Mouse (Mus musculus) embryonic facial prominence, embryonic 11.5 days (tissue): ENCODE results near the gene Bco2. TPM values are rescaled to one million over a fixed set of nuclear protein-coding genes. Genes with fewer than 3 reads are reported as not detected.

Experiments
- ATAC-seq: fragments of 200-750 bp; cut with Nextera tagmentation; replicated peaks from 2 replicates; pipeline ENCODE4 v1.8.0; 2017; ENCODE audit warnings: low read depth; ENCODE audit not compliant: insufficient number of reproducible peaks, low FRiP score, low TSS enrichment
- DNase-seq: peaks from one replicate; pipeline ENCODE4 v3.0.0-alpha.2; 2015; ENCODE audit warnings: low spot score
- H3K27ac ChIP-seq: fragments of 300-500 bp; sonication (generic); replicated peaks from 2 replicates; pipeline ENCODE4 v1.5.1; 2014; ENCODE audit warnings: mild to moderate bottlenecking, low read depth, low read length, control low read depth
- H3K27me3 ChIP-seq: fragments of 300-500 bp; sonication (generic); 2 replicates; pipeline ENCODE4 v1.6.1; 2014; ENCODE audit warnings: mild to moderate bottlenecking, low read length, moderate library complexity, mixed read lengths; ENCODE audit not compliant: control insufficient read depth, insufficient read depth
- H3K36me3 ChIP-seq: fragments of 300-500 bp; sonication (generic); replicated peaks from 2 replicates; pipeline ENCODE4 v1.6.1; 2014; ENCODE audit warnings: low read depth, mild to moderate bottlenecking, low read length, moderate library complexity, mixed read lengths; ENCODE audit not compliant: control insufficient read depth, insufficient read depth
- H3K4me1 ChIP-seq: fragments of 300-500 bp; sonication (generic); 2 replicates; pipeline ENCODE4 v1.6.1; 2014; ENCODE audit warnings: low read length, mixed read lengths; ENCODE audit not compliant: control insufficient read depth, insufficient read depth
- H3K4me2 ChIP-seq: fragments of 300-500 bp; sonication (generic); 2 replicates; pipeline ENCODE4 v1.6.1; 2014; ENCODE audit warnings: low read depth, mild to moderate bottlenecking, control low read depth, low read length, moderate library complexity
- H3K4me3 ChIP-seq: fragments of 300-500 bp; sonication (generic); 2 replicates; pipeline ENCODE4 v1.5.1; 2014; ENCODE audit warnings: low read depth, low read length, control low read depth
- H3K9ac ChIP-seq: fragments of 300-500 bp; sonication (generic); replicated peaks from 2 replicates; pipeline ENCODE4 v1.6.1; 2014; ENCODE audit warnings: mild to moderate bottlenecking, control low read depth, low read length
- H3K9me3 ChIP-seq: fragments of 300-500 bp; sonication (generic); replicated peaks from 2 replicates; pipeline ENCODE4 v1.6.1; 2016; ENCODE audit warnings: mild to moderate bottlenecking, low read length, inconsistent platforms, mixed read lengths; ENCODE audit not compliant: control insufficient read depth
- WGBS: fragments of 180-500 bp; shearing (Covaris S2); extraction: QIAGEN DNeasy Blood & Tissue Kit; methylation state at CpG from one replicate; pipeline ENCODE4 v1.1.7; 2014; 5-methylcytosine and 5-hydroxymethylcytosine counted together
- polyA plus RNA-seq: library from polyadenylated mRNA; unstranded; fragments of >200 nt; fragmentation: Nextera tagmentation; extraction: Ambion mirVana; gene quantifications from 2 replicates; pipeline ENCODE4 v1.2.1, GENCODE M21; 2014

Bco2 gene
- polyA plus RNA-seq, 1 experiment from 2014 or later: 0.13 TPM

- 78% methylated on average over 12 of the region's 12 CpGs for WGBS
- no peak overlapping the region for H3K4me3 ChIP-seq
- no peaks in the 10 kb centered on the region for H3K4me1 ChIP-seq
- peaks cover 9% of the 10 kb centered on the region for H3K36me3 ChIP-seq
- H3K9me3 ChIP-seq: no peaks in the 10 kb centered on the region
- no peaks in the 10 kb centered on the region for H3K27me3 ChIP-seq
- no peak overlapping the region for H3K27ac ChIP-seq
- ATAC-seq (no peak), DNase-seq (no peak)
- no peak overlapping the region for H3K9ac ChIP-seq
- no peak overlapping the region for H3K4me2 ChIP-seq
Observed at GRCm38 (mm10) chr9:50594794-50595417, 39.9 kb upstream of the Bco2 start.

- Histone ChIP-seq H3K4me2 (no peak overlapping the region), H3K9me3 (no peaks in the 10 kb centered on the region), H3K4me1 (no peaks in the 10 kb centered on the region), H3K4me3 (no peak overlapping the region), H3K27ac (no peak overlapping the region), H3K36me3 (peaks cover 6% of the 10 kb centered on the region), H3K9ac (no peak overlapping the region), H3K27me3 (no peaks in the 10 kb centered on the region)
- ATAC-seq (no peak), DNase-seq (peak; percentile 38)
- 70% methylated on average over 3 of the region's 3 CpGs for WGBS
Observed at GRCm38 (mm10) chr9:50593544-50593943, 38.6 kb upstream of the Bco2 start.

GRCm38 (mm10) chr9:50592955-50593354, 38.0 kb upstream of the Bco2 start:
- WGBS: 92% methylated on average over 9 of the region's 9 CpGs
- Histone ChIP-seq H3K4me2 (no peak overlapping the region), H3K9ac (no peak overlapping the region), H3K9me3 (no peaks in the 10 kb centered on the region), H3K27me3 (no peaks in the 10 kb centered on the region), H3K4me1 (no peaks in the 10 kb centered on the region), H3K4me3 (no peak overlapping the region), H3K27ac (no peak overlapping the region), H3K36me3 (peaks cover 6% of the 10 kb centered on the region)
- ATAC-seq: no peak
- DNase-seq: no peak

GRCm38 (mm10) chr9:50590856-50591518, 36.0 kb upstream of the Bco2 start:
- WGBS: 77% methylated on average over 10 of the region's 10 CpGs

GRCm38 (mm10) chr9:50586955-50587354, 32.0 kb upstream of the Bco2 start:
- H3K27me3 ChIP-seq: no peaks in the 10 kb centered on the region
- ATAC-seq (no peak), DNase-seq (no peak)
- 79% methylated on average over 4 of the region's 4 CpGs for WGBS
- H3K9ac ChIP-seq: no peak overlapping the region
- H3K36me3 ChIP-seq: no peaks in the 10 kb centered on the region; the same call in 1 of the 2 replicates
- no peak overlapping the region for H3K4me2 ChIP-seq
- H3K27ac ChIP-seq: no peak overlapping the region
- H3K4me1 ChIP-seq: no peaks in the 10 kb centered on the region
- no peaks in the 10 kb centered on the region for H3K9me3 ChIP-seq
- no peak overlapping the region for H3K4me3 ChIP-seq

More at GRCm38 (mm10) chr9:50590856-50591518, 36.0 kb upstream of the Bco2 start:
- Histone ChIP-seq H3K4me2 (no peak overlapping the region), H3K4me1 (no peaks in the 10 kb centered on the region), H3K4me3 (no peak overlapping the region), H3K27me3 (no peaks in the 10 kb centered on the region), H3K9me3 (no peaks in the 10 kb centered on the region), H3K27ac (no peak overlapping the region), H3K36me3 (no peaks in the 10 kb centered on the region; the same call in 1 of the 2 replicates), H3K9ac (no peak overlapping the region)
- no peak for DNase-seq
- ATAC-seq: no peak

- no peak for ATAC-seq
- no peak overlapping the region for H3K27ac ChIP-seq
- no peak overlapping the region for H3K9ac ChIP-seq
- H3K4me1 ChIP-seq: no peaks in the 10 kb centered on the region
- whole genome bisulfite sequencing: 80% methylated on average over 6 of the region's 6 CpGs
- no peak overlapping the region for H3K4me3 ChIP-seq
- no peaks in the 10 kb centered on the region for H3K9me3 ChIP-seq
- no peak for DNase-seq
- no peaks in the 10 kb centered on the region for H3K27me3 ChIP-seq
- no peaks in the 10 kb centered on the region; the same call in 1 of the 2 replicates for H3K36me3 ChIP-seq
- no peak overlapping the region for H3K4me2 ChIP-seq
Observed at GRCm38 (mm10) chr9:50585145-50585818, 30.3 kb upstream of the Bco2 start.

GRCm38 (mm10) chr9:50580370-50580769, 25.4 kb upstream of the Bco2 start:
- Histone ChIP-seq H3K36me3 (no peaks in the 10 kb centered on the region; the same call in 1 of the 2 replicates), H3K4me2 (no peak overlapping the region), H3K9ac (no peak overlapping the region), H3K4me3 (no peak overlapping the region), H3K27me3 (no peaks in the 10 kb centered on the region), H3K4me1 (no peaks in the 10 kb centered on the region), H3K27ac (no peak overlapping the region), H3K9me3 (no peaks in the 10 kb centered on the region)
- DNase-seq: no peak
- ATAC-seq: no peak
- 41% methylated on average over 4 of the region's 4 CpGs for WGBS
